Mouse (Mus musculus): ENCODE measurements around the gene Pgm2l1.

Gene Pgm2l1

DNA sequence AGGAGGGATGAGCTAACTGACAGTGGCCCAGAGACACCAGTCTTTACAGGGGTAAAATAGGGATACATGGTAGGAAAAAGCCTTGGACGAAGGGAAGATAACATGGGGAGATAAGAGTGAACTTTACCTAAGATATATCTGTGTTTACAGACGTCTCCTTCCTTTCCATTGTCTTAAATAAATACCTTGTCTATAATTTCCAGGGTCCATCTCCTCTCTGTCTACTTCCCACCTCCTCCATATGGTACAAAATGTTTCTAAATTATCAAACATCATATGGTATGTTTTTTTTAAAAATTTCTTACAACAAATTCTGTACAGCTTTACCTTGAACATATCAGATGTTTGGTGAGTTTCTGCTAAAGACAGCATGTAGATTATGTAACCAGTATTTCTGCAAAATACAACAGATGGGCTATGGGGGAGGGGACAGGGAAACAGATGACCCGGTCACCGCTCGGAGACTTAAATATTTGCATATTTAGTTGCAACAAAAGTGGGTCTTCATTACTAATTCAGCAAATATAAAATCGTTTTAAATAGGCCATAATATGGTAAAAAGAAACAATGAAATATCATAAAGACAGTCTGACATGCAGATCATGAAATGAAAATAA lies 12.0 kb upstream of the Pgm2l1 start:
- no peaks in the 10 kb centered on the region for H3K36me3 ChIP-seq (ENCODE audit: insufficient read depth, low read length)
- no peak overlapping the region for H3K4me3 ChIP-seq (replicated peaks; ENCODE audit: low read length)
- no peak for TF ChIP-seq NANOG (IDR thresholded peaks at IDR 0.05; ENCODE audit: borderline replicate concordance, low read length)
- TF ChIP-seq CTCF (conservative IDR thresholded peaks at IDR 0.05; ENCODE audit: low read length): no peak
- TF ChIP-seq POU5F1 (IDR thresholded peaks at IDR 0.05; ENCODE audit: borderline replicate concordance, low read length): no peak
- H3K27me3 ChIP-seq (ENCODE audit: insufficient read depth, low read length): 0 out of 2 replicates have a peak, but pooled peaks cover 7% of the 10 kb centered on the region
- H3K4me1 ChIP-seq (replicated peaks; ENCODE audit: low read depth, low read length): no peaks in the 10 kb centered on the region
- no peaks in the 10 kb centered on the region for H3K9me3 ChIP-seq (ENCODE audit: low read length)

DNA sequence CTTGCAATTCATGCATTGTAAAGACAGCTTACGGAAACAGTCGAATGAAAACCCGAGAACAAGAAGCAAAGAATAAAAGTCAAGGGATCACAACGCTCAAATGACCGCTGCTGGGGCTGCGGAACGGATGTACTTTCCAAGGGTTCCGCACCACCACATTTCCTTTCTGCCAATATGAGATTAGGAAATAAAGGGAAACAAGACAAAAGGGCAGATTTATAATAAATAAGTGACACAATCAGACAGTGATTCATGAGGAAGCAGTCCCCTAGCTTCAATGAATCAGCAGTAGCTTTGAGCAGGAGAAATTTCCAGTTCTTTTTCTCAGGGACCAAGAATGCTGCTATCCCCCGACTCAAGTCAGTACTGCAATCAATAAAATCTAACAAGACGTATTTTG lies 11.2 kb upstream of the Pgm2l1 start:
- Histone ChIP-seq H3K4me3 (replicated peaks; ENCODE audit: low read length) (no peak overlapping the region), H3K36me3 (ENCODE audit: insufficient read depth, low read length) (no peaks in the 10 kb centered on the region), H3K4me1 (replicated peaks; ENCODE audit: low read depth, low read length) (no peaks in the 10 kb centered on the region), H3K27me3 (ENCODE audit: insufficient read depth, low read length) (0 out of 2 replicates have a peak, but pooled peaks cover 7% of the 10 kb centered on the region), H3K9me3 (ENCODE audit: low read length) (no peaks in the 10 kb centered on the region)
- TF ChIP-seq POU5F1 (IDR thresholded peaks at IDR 0.05; ENCODE audit: borderline replicate concordance, low read length) (no peak), CTCF (conservative IDR thresholded peaks at IDR 0.05; ENCODE audit: low read length) (no peak), NANOG (IDR thresholded peaks at IDR 0.05; ENCODE audit: borderline replicate concordance, low read length) (no peak)

DNA sequence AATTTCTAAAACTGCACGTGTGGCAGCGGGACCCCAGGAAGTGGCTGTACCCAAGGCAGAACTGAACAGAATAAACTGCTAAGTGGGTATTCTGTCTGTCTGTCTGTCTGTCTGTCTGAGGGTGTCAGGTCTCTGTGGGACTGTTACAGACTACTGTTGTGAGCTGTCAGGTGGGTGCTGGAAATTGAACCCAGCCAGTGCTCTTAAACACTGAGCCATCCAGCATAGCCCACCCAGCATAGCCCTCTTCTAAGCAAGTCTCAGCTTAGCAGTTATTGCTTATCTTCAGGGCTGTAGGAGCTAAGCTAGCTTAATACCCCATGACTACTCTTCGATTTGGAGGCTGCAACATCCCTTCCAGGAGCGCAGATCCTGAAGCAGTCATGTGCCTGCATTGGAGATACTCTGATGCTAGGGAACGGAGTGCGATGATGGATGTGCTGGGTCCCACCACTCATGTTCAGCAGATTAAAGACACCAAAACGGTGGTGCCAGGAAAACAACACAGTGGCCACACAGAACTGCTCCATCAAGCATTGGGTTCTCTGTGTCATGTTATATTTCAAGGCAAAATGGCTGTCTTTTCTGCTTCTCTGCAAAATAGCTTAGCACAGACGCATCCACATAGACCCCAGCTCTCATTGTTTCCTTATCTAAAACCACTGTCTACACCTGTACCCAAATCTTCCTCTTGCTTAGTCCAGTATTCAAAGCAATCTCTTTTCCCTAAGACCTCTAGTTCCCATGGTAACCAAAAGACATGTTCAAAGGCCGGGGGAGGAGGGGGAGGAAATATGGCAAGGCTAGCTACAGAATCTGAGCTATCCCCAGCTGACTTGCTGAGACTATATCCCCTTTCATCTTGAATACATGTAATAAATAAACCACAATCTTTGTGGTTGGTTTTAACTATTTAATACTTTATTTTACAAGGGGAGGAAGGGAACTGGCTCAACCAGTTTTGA lies 10.3 kb upstream of the Pgm2l1 start:
- Histone ChIP-seq H3K27me3 (ENCODE audit: insufficient read depth, low read length) (0 out of 2 replicates have a peak, but pooled peaks cover 7% of the 10 kb centered on the region), H3K4me3 (replicated peaks; ENCODE audit: low read length) (no peak overlapping the region), H3K9me3 (ENCODE audit: low read length) (no peaks in the 10 kb centered on the region), H3K36me3 (ENCODE audit: insufficient read depth, low read length) (no peaks in the 10 kb centered on the region), H3K4me1 (replicated peaks; ENCODE audit: low read depth, low read length) (no peaks in the 10 kb centered on the region)
- TF ChIP-seq CTCF (conservative IDR thresholded peaks at IDR 0.05; ENCODE audit: low read length): no peak

DNA sequence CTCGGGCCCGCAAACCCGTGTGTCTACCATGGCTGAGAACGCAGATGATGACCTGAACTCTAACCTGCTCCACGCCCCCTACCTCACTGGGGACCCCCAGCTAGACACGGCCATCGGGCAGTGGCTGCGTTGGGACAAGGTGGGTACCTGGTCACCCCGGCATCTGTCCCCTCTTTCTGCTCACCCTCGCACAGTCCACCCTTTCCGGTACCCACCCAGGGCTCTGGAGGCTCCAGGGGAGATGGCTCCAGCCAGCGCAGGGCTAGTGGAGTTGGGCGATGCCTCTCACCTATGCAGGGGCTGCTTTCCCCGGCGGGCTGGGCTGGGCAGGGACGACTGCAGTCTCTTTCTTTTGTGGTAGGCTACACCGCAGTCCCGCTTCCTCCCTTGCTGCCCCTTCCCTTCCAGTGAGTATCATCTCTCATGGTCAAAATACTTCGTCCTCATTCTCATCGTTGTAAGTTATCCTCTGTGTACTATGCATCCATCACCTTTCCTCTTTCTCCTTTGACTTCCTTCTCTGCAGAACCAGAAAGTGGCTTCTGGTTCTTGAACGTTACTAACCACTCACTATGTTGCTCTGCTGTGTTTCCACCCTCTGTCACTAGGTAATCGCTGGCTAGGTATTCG lies 817 bp downstream of the Pgm2l1 start:
- Histone ChIP-seq H3K4me1 (replicated peaks; ENCODE audit: low read depth, low read length) (peaks cover 21% of the 10 kb centered on the region), H3K27me3 (ENCODE audit: insufficient read depth, low read length) (no peaks in the 10 kb centered on the region), H3K4me3 (replicated peaks; ENCODE audit: low read length) (peak overlapping the region; percentile 97), H3K9me3 (ENCODE audit: low read length) (no peaks in the 10 kb centered on the region), H3K36me3 (ENCODE audit: insufficient read depth, low read length) (no peaks in the 10 kb centered on the region)
- TF ChIP-seq NANOG (IDR thresholded peaks at IDR 0.05; ENCODE audit: borderline replicate concordance, low read length) (no peak), CTCF (conservative IDR thresholded peaks at IDR 0.05; ENCODE audit: low read length) (no peak), POU5F1 (IDR thresholded peaks at IDR 0.05; ENCODE audit: borderline replicate concordance, low read length) (no peak)

DNA sequence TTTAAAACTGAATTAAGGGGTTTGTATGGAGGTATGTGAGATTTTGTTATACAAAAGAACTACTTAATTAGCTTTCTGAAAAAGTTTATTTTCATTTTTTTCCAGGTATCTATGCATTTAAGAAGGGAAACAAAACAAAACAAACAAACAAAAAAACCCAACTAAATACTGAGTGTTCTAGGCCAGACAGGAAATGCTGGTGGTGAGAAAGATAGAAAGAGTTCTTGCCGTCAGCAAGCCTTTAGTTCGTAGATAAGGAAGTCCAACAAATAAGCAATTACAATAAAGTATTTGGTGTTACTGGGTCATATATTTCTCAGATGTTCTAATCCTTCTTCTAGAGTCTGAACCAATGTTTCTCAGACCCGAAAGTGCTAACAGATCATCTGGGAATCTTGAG lies 1.8 kb downstream of the Pgm2l1 start:
- Histone ChIP-seq H3K27me3 (ENCODE audit: insufficient read depth, low read length) (no peaks in the 10 kb centered on the region), H3K4me1 (replicated peaks; ENCODE audit: low read depth, low read length) (peaks cover 21% of the 10 kb centered on the region), H3K9me3 (ENCODE audit: low read length) (no peaks in the 10 kb centered on the region), H3K36me3 (ENCODE audit: insufficient read depth, low read length) (no peaks in the 10 kb centered on the region), H3K4me3 (replicated peaks; ENCODE audit: low read length) (peak overlapping the region; percentile 97)
- no peak for TF ChIP-seq NANOG (IDR thresholded peaks at IDR 0.05; ENCODE audit: borderline replicate concordance, low read length)
- TF ChIP-seq CTCF (conservative IDR thresholded peaks at IDR 0.05; ENCODE audit: low read length): no peak
- no peak for TF ChIP-seq POU5F1 (IDR thresholded peaks at IDR 0.05; ENCODE audit: borderline replicate concordance, low read length)

DNA sequence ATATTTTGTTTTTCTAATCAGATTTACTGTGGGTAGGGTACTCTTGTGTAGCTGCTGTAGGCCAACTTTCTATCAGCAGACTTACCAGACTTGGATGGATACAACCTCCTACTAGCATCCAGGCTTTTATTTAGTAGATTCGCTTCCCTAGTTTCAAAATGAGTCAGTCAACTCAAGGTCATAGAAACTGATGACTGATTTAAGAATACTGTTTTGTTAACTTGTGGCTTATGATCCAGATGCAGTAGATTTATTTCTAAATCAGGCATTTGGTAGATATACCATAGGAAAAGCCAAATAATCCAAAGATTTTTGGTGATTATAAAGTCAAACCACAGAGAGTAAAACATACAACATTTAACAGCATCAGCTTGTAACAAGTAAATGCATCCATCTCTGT lies 3.5 kb downstream of the Pgm2l1 start:
- Histone ChIP-seq H3K4me3 (replicated peaks; ENCODE audit: low read length) (no peak overlapping the region), H3K4me1 (replicated peaks; ENCODE audit: low read depth, low read length) (peaks cover 21% of the 10 kb centered on the region)
- TF ChIP-seq POU5F1 (IDR thresholded peaks at IDR 0.05; ENCODE audit: borderline replicate concordance, low read length) (no peak), NANOG (IDR thresholded peaks at IDR 0.05; ENCODE audit: borderline replicate concordance, low read length) (no peak), CTCF (conservative IDR thresholded peaks at IDR 0.05; ENCODE audit: low read length) (no peak)

DNA sequence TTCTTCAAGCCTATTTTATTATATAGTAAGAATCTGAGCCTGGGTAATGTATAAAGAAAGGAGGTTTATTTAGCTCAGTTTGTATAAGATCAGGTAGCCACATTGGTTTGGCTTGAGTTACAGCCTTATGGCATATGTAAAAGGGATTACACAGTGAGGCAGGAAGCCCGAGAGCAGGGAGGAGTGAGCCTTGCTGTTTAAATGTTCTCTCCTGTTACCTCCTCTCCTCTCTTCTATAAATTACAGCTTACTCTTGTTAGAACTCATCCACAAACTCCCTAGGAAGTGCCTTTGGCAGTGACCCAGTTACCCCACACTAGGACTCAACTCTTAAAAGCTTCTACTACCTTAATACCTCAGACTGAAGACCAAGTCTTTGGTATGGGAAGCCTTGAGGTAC lies 4.5 kb downstream of the Pgm2l1 start:
- TF ChIP-seq POU5F1 (IDR thresholded peaks at IDR 0.05; ENCODE audit: borderline replicate concordance, low read length) (no peak), CTCF (conservative IDR thresholded peaks at IDR 0.05; ENCODE audit: low read length) (no peak), NANOG (IDR thresholded peaks at IDR 0.05; ENCODE audit: borderline replicate concordance, low read length) (no peak)
- no peaks in the 10 kb centered on the region for H3K9me3 ChIP-seq (ENCODE audit: low read length)

More for the DNA sequence above, 3.5 kb downstream of the Pgm2l1 start:
- no peaks in the 10 kb centered on the region for H3K36me3 ChIP-seq (ENCODE audit: insufficient read depth, low read length)
- H3K27me3 ChIP-seq (ENCODE audit: insufficient read depth, low read length): no peaks in the 10 kb centered on the region
- no peaks in the 10 kb centered on the region for H3K9me3 ChIP-seq (ENCODE audit: low read length)

DNA sequence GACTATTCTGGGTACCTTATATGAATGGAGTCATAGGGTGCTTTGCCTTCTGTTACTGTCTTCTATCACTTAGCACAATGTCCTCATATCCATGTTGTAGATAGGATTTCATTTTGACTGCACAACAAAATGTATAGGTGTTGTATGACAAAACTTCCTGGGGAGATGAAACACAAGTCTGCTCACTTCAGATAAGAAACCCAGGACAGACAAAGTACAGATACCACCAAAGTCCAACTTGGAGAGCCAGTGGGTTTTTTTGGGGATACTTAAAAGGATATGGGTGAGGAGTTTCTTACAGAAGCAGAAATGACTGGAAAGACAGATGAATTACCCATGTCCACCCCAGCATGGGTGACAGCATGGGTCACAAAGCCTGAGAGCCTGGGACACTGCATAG lies 6.5 kb downstream of the Pgm2l1 start:
- Histone ChIP-seq H3K9me3 (ENCODE audit: low read length) (no peaks in the 10 kb centered on the region), H3K27me3 (ENCODE audit: insufficient read depth, low read length) (no peaks in the 10 kb centered on the region), H3K4me3 (replicated peaks; ENCODE audit: low read length) (no peak overlapping the region), H3K36me3 (ENCODE audit: insufficient read depth, low read length) (no peaks in the 10 kb centered on the region), H3K4me1 (replicated peaks; ENCODE audit: low read depth, low read length) (peaks cover 7% of the 10 kb centered on the region)
- TF ChIP-seq POU5F1 (IDR thresholded peaks at IDR 0.05; ENCODE audit: borderline replicate concordance, low read length): no peak
- no peak for TF ChIP-seq NANOG (IDR thresholded peaks at IDR 0.05; ENCODE audit: borderline replicate concordance, low read length)
- no peak for TF ChIP-seq CTCF (conservative IDR thresholded peaks at IDR 0.05; ENCODE audit: low read length)

More for the DNA sequence above, 4.5 kb downstream of the Pgm2l1 start:
- Histone ChIP-seq H3K36me3 (ENCODE audit: insufficient read depth, low read length) (no peaks in the 10 kb centered on the region), H3K4me3 (replicated peaks; ENCODE audit: low read length) (no peak overlapping the region), H3K4me1 (replicated peaks; ENCODE audit: low read depth, low read length) (peaks cover 20% of the 10 kb centered on the region), H3K27me3 (ENCODE audit: insufficient read depth, low read length) (no peaks in the 10 kb centered on the region)
